Mouse (Mus musculus): ENCODE data around the gene Megf11.
"Not testable (repeated sequence)": the region's sequence is repeated elsewhere in the genome, so short reads cannot be mapped to it uniquely, and the experiment has no call there.

Megf11 gene

DNA sequence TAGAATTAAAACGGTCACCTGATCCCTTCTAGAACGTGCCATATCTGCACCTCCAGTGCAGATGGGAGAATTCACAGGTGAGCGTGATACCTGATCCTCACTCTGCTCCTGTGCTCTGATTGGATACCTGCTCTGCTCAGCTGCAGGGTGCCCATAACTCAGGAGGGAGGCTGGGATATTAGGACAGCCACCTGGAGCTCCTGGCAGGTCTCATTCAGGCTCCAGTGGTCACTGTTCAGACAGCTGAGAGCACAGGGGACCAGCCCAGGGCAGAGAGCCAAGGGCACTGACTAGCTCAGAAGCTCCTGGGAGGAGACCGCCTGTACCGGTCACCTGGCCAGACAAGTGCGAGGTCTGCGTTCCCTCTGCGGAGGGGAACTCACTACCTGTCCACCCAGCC, 80.7 kb downstream of the Megf11 start:
- no peak for DNase-seq (ENCODE audit: low read depth, low spot score)

GRCm38 (mm10) chr9:64466564-64466963, 81.1 kb downstream of the Megf11 start:
- DNase-seq (ENCODE audit: low read depth, low spot score) = no peak

- DNase-seq (ENCODE audit: low read depth, low spot score) = no peak
Measured at GRCm38 (mm10) chr9:64470806-64471205, 85.4 kb downstream of the Megf11 start.

DNA sequence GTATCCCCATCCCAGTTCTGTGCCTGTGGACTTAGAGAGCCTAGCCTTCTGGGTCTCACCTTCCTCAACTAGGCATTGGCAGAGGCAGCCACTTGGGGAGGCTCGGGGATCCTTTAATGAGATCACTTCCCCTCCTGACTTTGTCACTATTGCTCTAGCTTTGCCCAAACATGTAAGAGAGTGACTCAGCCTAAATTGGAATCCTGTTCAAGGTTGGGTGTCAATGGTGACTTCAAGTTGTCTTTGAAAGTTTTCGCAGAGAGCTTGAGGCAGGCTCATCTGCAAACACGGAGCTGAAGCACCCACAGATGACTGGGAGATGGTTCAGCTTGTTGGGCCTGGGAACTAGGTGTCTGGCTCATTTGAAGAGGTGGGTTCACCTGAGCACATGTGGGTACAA, 85.9 kb downstream of the Megf11 start:
- DNase-seq (ENCODE audit: low read depth, low spot score) = no peak

GRCm38 (mm10) chr9:64472165-64472564, 86.7 kb downstream of the Megf11 start:
- no peak for DNase-seq (ENCODE audit: low read depth, low spot score)

GRCm38 (mm10) chr9:64472743-64473142, 87.3 kb downstream of the Megf11 start:
- no peak for DNase-seq (ENCODE audit: low read depth, low spot score)

DNA sequence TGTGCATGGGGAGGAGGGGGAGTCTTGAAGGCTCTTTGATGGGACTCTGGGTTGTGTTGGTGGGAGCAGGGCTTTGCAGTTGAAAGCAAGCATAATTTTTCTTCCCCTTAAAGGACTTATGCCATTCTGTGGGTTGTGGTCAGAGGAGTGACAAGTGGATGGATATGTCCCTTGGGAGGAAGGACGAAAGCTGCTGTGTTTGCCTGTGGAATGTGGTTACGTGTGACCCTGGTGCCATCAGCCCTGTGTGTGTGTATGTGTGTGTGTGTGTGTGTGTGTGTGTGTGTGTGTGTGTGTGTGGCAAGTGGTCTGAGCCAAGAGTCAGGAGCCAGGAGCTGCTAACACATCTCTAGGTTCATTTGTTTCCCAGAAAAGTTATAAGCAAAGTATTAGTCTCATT, 87.7 kb downstream of the Megf11 start:
- DNase-seq (ENCODE audit: low read depth, low spot score) = peak; percentile 76

GRCm38 (mm10) chr9:64473695-64474094, 88.3 kb downstream of the Megf11 start:
- DNase-seq (ENCODE audit: low read depth, low spot score) = no peak

GRCm38 (mm10) chr9:64474142-64474541, 88.7 kb downstream of the Megf11 start:
- no peak for DNase-seq (ENCODE audit: low read depth, low spot score)

DNA sequence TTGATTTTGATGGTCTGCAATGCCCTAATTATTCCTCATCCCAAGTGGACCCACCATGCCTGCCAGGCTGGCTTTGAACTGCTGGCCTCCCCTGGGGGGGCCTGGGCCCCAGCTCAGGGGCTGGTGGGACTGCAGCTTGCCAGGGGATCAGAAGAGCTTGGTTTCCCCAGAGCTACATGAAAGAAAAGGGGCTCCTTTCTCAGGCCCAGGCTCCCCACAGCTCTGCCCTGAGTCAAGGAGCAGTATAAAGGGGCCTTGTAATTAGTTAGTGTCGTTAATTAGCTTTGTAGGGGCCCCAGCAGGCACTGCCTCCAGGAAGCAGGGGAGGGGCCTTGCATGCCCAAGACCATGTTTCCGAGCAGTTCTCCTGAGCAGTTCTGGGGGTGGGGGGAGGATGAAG, 90.5 kb downstream of the Megf11 start:
- no peak for DNase-seq (ENCODE audit: low read depth, low spot score)

DNA sequence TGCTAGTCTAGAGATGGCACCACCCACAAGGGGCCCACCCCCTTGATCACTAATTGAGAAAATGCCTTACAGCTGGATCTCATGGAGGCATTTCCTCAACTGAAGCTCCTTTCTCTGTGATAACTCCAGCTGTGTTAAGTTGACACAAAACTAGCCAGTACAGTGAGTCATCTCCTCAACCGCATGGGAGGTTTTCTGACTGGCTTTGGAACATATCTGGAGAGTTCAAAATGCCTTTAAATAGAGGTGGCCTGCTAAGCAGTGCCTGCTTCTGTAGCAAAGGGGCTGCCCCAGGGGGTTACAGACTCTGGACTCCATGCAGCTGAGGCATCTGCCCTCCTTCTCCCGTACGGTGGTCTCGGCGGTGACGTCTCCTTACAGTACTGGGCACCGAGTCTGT, 92.0 kb downstream of the Megf11 start:
- DNase-seq (ENCODE audit: low read depth, low spot score) = not testable (repeated sequence)

GRCm38 (mm10) chr9:64482126-64482525, 96.7 kb downstream of the Megf11 start:
- DNase-seq (ENCODE audit: low read depth, low spot score) = no peak

DNA sequence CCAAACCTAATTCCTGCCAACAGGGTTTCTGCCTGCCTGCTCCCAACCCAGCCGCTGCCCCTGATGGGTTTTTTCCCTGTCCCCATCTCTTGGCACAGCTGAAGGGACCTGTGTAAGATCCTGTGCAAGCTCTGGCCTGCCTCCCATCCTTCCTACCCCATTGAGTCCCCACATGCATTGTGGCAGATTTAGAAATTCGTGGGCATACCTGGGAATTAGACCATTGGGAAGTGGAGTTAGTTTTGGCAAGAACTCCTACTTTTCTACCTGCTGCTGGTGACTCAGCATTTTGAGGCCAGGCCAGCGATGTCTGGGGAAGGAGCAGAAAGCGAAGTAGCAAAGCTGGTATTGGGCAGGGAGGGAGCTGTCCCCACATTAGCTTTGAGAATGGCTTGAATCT, 102.0 kb downstream of the Megf11 start:
- DNase-seq (ENCODE audit: low read depth, low spot score) = no peak

DNA sequence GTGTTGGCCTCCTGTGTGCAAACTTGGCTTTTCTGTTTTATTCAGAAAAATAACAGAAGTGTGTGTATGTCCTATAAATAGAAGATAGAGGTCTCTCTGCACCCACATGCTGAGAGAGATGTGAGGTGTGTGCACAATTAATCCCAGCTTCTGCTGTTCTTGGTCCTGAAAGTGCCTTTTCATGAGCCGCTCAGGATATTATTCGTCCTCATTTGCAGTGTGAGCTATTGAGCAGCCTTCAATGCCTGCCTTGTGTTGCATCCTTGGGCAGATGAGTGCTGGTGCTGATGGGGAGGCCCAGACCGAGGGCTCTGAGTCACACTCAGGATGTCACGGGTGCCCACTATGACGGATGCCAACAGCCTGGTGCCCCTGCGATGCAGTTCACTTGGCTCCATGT, 109.2 kb downstream of the Megf11 start:
- no peak for DNase-seq (ENCODE audit: low read depth, low spot score)

DNA sequence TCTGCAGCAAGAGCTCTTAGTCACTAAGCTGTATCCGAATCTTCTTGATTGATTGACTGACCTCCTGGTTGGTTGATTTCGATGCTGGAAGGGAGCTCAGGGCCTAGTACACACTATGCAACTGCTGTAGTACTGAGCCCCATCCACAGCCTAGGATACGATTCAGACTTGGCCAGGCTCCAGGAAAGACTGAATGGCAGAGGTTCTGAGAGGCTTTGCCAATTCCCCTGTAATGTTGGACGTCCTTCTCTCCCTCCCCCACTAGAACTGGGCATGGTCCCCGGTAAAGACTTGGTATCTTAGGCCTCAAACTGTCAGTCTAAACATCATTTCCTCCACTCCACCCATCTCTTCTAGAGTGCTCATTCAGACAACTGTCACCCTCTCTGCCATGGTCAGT, 113.5 kb downstream of the Megf11 start:
- DNase-seq (ENCODE audit: low read depth, low spot score) = no peak

DNA sequence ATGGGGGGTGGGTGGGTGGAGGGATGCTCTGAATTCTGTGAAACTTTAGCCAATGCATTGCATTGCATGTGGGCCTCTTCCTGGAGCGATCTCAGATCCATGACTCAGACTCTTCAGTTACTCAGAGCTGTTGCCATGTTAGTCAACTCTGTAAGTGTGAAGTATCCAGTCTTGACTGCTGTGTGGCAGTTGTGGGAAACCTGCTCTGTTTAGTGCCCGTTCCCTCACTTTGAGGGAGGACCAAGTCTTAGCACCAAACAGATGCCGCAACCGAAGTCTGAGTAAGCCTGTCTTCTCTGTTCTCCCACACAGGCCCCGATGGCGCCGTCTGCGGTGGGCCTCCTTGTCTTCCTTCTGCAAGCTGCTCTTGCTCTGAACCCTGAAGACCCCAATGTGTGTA, 115.8 kb downstream of the Megf11 start:
- no peak for DNase-seq (ENCODE audit: low read depth, low spot score)

- no peak for DNase-seq (ENCODE audit: low read depth, low spot score)
Measured at GRCm38 (mm10) chr9:64503996-64504395, 118.6 kb downstream of the Megf11 start.

- no peak for DNase-seq (ENCODE audit: low read depth, low spot score)
Measured at GRCm38 (mm10) chr9:64504456-64504855, 119.0 kb downstream of the Megf11 start.

DNA sequence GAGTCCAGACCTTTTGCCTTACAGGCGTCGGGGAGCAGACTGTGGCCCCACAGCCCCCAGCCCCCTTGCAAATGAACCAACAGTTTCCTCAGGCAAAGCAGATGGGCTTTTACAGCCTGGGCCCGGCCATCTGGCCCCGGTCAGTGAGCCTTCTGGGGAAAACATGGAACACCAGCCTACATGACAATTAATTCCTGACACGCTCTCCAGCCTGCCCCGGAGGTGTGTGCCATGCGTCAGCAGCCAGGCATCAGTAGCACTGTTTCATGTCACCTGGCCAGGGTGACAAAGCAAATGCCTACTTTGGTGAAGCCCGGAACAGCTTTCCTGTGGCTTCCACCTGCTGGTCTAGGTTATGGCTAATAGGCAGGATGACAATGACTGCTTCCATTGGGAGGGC, 119.5 kb downstream of the Megf11 start:
- peak; percentile 24 for DNase-seq (ENCODE audit: low read depth, low spot score)

DNA sequence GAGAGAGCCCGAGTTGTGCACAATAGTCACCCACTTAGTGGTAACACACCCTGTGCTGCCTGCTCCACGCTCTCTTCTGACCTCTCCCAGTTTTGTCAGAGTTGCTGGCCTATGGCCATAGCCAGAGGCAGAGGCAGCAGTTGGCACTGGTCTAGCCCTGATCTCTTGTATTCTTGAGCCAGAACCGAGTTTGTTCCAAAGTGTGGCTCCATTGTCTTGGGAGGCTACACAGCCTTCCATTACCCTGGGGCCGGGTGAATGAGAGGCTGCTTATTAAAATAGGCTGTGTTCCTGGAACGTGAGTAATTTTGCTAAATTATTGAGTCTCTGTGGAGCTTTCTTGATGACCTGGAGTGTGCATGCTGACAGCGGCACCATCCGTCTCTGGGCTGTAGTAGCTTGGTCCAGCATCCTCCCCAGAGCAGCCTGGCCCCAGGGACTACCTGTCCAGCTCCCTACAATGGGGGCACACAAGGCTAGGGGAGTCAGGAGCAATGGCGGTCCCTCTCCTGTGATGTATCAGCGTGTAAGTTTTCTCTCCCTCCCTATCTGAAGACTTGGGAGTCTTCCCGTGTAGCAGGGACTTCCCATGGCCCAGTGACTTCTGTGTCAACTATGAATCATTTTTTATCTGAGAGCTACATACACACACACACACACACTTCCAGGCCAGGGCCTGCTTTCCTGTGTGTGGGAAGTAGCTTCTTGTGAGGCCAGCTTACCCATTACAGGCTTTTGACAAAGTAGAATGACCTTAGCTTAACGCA, 121.2 kb downstream of the Megf11 start:
- no peak for DNase-seq (ENCODE audit: low read depth, low spot score)

- peak; percentile 28 for DNase-seq (ENCODE audit: low read depth, low spot score)
Measured at GRCm38 (mm10) chr9:64507207-64507517, 121.7 kb downstream of the Megf11 start.

- peak; percentile 57 for DNase-seq (ENCODE audit: low read depth, low spot score)
Measured at GRCm38 (mm10) chr9:64507995-64508394, 122.6 kb downstream of the Megf11 start.

- no peak for DNase-seq (ENCODE audit: low read depth, low spot score)
Measured at GRCm38 (mm10) chr9:64514826-64515225, 129.4 kb downstream of the Megf11 start.

Data from mesoderm, embryonic 11.5 days (tissue).